Mouse (Mus musculus): ENCODE data around the gene 6430571L13Rik.
"Not testable (repeated sequence)": the region's sequence is repeated elsewhere in the genome, so short reads cannot be mapped to it uniquely, and the experiment has no call there.

The 6430571L13Rik gene

GRCm38 (mm10) chr9:107340267-107340859 lies at the start of gene 6430571L13Rik:
TSS of gene 6430571L13Rik (plus strand) at chr9:107340602.
- peak; percentile 90 for DNase-seq

- peak; percentile 73 for DNase-seq
Observed at GRCm38 (mm10) chr9:107290897-107291296, 49.5 kb upstream of the 6430571L13Rik start.

GRCm38 (mm10) chr9:107294249-107294648 lies 46.2 kb upstream of the 6430571L13Rik start:
- peak; percentile 65 for DNase-seq

- peak; percentile 35 for DNase-seq
Observed at GRCm38 (mm10) chr9:107295616-107296015, 44.8 kb upstream of the 6430571L13Rik start.

GRCm38 (mm10) chr9:107296016-107296040 lies 44.6 kb upstream of the 6430571L13Rik start, which contains the start of gene Cish:
TSS of gene Cish (plus strand) at chr9:107296026.
- no peak for DNase-seq

- no peak for DNase-seq
Observed at GRCm38 (mm10) chr9:107296041-107296440, 44.4 kb upstream of the 6430571L13Rik start.

GRCm38 (mm10) chr9:107296501-107296965 lies 43.9 kb upstream of the 6430571L13Rik start:
- DNase-seq: peak; percentile 90

- no peak for DNase-seq
Observed at GRCm38 (mm10) chr9:107297059-107297458, 43.3 kb upstream of the 6430571L13Rik start.

GRCm38 (mm10) chr9:107297658-107298057 lies 42.7 kb upstream of the 6430571L13Rik start:
- DNase-seq: no peak

GRCm38 (mm10) chr9:107298059-107298780 lies 42.2 kb upstream of the 6430571L13Rik start:
- DNase-seq: no peak

GRCm38 (mm10) chr9:107298876-107299275 lies 41.5 kb upstream of the 6430571L13Rik start:
- DNase-seq: no peak

GRCm38 (mm10) chr9:107299783-107300182 lies 40.6 kb upstream of the 6430571L13Rik start:
- no peak for DNase-seq

- no peak for DNase-seq
Observed at GRCm38 (mm10) chr9:107300224-107300973, 40.0 kb upstream of the 6430571L13Rik start.

- DNase-seq: no peak
Observed at GRCm38 (mm10) chr9:107301554-107302331, 38.7 kb upstream of the 6430571L13Rik start.

GRCm38 (mm10) chr9:107302592-107302991 lies 37.8 kb upstream of the 6430571L13Rik start:
- DNase-seq: no peak

GRCm38 (mm10) chr9:107303121-107303820 lies 37.1 kb upstream of the 6430571L13Rik start:
- DNase-seq: no peak

- DNase-seq: no peak
Observed at GRCm38 (mm10) chr9:107303900-107304299, 36.5 kb upstream of the 6430571L13Rik start.

GRCm38 (mm10) chr9:107304383-107304782 lies 36.0 kb upstream of the 6430571L13Rik start:
- no peak for DNase-seq

GRCm38 (mm10) chr9:107305012-107305411 lies 35.4 kb upstream of the 6430571L13Rik start:
- DNase-seq: no peak

- no peak for DNase-seq
Observed at GRCm38 (mm10) chr9:107305601-107306542, 34.5 kb upstream of the 6430571L13Rik start.

GRCm38 (mm10) chr9:107306673-107307072 lies 33.7 kb upstream of the 6430571L13Rik start:
- DNase-seq: not testable (repeated sequence)
